Mouse (Mus musculus): ENCODE results near the gene Abtb2. TPM values are rescaled to one million over a fixed set of nuclear protein-coding genes. Genes with fewer than 3 reads are reported as not detected.
A peak's percentile ranks its signal among the peaks of the same experiment; 100 is the strongest.
"Not testable (repeated sequence)": the region's sequence is repeated elsewhere in the genome, so short reads cannot be mapped to it uniquely, and the experiment has no call there.

Gene Abtb2
- polyA plus RNA-seq (2011; ENCODE audit: insufficient read length, low read depth, missing spikeins), result 3.9 and 4.4 TPM in 2 replicates

DNA sequence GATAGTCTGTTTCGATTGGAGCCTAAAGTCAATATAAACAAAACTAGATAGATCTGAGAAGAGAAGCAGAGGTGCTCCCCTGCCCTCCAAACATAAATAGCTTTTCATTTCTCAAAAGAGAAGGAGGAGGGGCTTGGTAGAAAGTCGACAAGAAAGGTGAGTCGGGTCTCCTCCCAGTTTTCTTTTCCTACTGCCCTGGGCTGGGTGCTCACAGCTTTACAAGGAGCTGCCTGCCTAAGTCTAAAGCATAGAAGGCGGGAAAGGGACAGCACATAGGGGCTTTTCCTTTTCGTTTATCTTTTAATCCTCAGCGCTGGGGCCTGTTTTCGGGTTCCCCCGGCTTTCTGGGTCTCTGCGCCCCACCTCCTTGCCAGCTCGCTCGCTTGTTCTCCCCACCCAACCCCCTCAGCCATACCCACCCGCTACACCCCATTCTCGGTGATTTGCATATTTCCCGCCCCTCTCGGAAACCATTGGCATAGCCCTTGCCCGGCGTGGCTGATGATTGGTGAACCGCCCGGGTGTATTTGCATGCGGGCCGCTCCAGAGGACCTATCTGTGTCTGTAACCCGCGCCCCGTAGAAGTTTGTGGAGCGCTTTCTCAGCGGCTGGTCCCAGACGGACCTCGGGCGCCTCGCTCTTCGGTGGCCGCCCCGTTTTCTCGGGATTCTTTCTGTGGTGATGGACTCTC lies at the start of gene Abtb2:
Gene Abtb2, plus strand, starts transcription at position 579 of the 691 bp plus-strand sequence.
- peak within 1 kb of the TSS; percentile 68 for H3K27ac ChIP-seq (ENCODE audit: insufficient read depth, low read length)
- H3K4me1 ChIP-seq (ENCODE audit: control insufficient read depth, insufficient read depth, low read length), result peaks cover 12% of the 10 kb centered on the region
- TF ChIP-seq CTCF (IDR thresholded peaks at IDR 0.05; ENCODE audit: borderline replicate concordance, insufficient read depth, low read length) (no peak), POLR2A (IDR thresholded peaks at IDR 0.05; ENCODE audit: low read depth, low read length) (peak; percentile 96)

DNA sequence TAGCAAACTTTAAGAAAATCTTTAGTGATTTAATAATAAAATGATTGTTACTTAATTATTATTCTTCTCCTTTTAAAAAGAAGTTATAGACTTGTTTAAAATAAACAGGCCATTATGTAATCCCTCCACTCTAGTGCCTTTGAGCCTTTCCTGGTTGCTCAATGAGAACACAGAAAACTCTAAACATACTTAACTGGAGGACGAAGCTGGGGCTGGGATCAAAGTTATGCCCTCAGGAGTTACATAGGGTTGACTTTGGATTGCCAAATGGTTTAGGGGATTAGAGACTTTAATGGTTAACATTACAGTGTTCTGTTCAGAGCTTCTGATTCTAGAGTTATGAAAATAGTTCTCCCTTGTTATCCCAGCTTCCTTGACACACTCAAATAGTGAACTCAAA lies 49.6 kb upstream of the Abtb2 start:
- H3K4me3 ChIP-seq (ENCODE audit: insufficient read depth, low read length), result no peak overlapping the region
- H3K27ac ChIP-seq (ENCODE audit: insufficient read depth, low read length), result no peak overlapping the region
- TF ChIP-seq CTCF (IDR thresholded peaks at IDR 0.05; ENCODE audit: borderline replicate concordance, insufficient read depth, low read length) (no peak), POLR2A (IDR thresholded peaks at IDR 0.05; ENCODE audit: low read depth, low read length) (no peak)
- no peaks in the 10 kb centered on the region for H3K4me1 ChIP-seq (ENCODE audit: control insufficient read depth, insufficient read depth, low read length)

More for the DNA sequence above, at the start of gene Abtb2:
- peak within 1 kb of the TSS; percentile 76 for H3K4me3 ChIP-seq (ENCODE audit: insufficient read depth, low read length)

- H3K4me1 ChIP-seq (ENCODE audit: control insufficient read depth, insufficient read depth, low read length), result no peaks in the 10 kb centered on the region
- TF ChIP-seq POLR2A (IDR thresholded peaks at IDR 0.05; ENCODE audit: low read depth, low read length), result no peak
- no peak for TF ChIP-seq CTCF (IDR thresholded peaks at IDR 0.05; ENCODE audit: borderline replicate concordance, insufficient read depth, low read length)
- no peak overlapping the region for H3K27ac ChIP-seq (ENCODE audit: insufficient read depth, low read length)
- no peak overlapping the region for H3K4me3 ChIP-seq (ENCODE audit: insufficient read depth, low read length)
Measured at GRCm38 (mm10) chr2:103525596-103525995, 40.5 kb upstream of the Abtb2 start.

GRCm38 (mm10) chr2:103547132-103547531 lies 19.0 kb upstream of the Abtb2 start:
- no peaks in the 10 kb centered on the region; the same call in 1 of the 2 replicates for H3K4me1 ChIP-seq (ENCODE audit: control insufficient read depth, insufficient read depth, low read length)
- TF ChIP-seq POLR2A (IDR thresholded peaks at IDR 0.05; ENCODE audit: low read depth, low read length) (no peak), CTCF (IDR thresholded peaks at IDR 0.05; ENCODE audit: borderline replicate concordance, insufficient read depth, low read length) (peak; percentile 91)
- no peak overlapping the region for H3K4me3 ChIP-seq (ENCODE audit: insufficient read depth, low read length)
- H3K27ac ChIP-seq (ENCODE audit: insufficient read depth, low read length), result no peak overlapping the region

DNA sequence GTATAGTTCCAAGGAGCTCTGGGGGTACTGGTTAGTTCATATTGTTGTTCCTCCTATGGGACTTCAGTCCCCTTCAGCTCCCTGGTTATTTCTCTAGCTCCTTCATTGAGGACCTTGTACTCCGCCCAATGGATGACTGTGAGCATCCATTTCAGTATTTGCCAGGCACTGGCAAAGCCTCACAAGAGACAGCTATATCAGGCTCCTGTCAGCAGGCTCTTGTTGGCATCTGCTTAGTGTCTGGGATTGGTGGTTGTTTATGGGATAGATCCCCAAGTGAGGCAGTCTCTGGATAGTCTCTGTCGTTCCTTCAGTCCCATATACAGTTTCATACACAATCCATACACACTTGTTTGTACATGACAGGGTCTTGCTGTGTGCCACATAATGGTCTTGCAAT lies 15.8 kb upstream of the Abtb2 start:
- H3K4me1 ChIP-seq (ENCODE audit: control insufficient read depth, insufficient read depth, low read length), result not testable (repeated sequence)

DNA sequence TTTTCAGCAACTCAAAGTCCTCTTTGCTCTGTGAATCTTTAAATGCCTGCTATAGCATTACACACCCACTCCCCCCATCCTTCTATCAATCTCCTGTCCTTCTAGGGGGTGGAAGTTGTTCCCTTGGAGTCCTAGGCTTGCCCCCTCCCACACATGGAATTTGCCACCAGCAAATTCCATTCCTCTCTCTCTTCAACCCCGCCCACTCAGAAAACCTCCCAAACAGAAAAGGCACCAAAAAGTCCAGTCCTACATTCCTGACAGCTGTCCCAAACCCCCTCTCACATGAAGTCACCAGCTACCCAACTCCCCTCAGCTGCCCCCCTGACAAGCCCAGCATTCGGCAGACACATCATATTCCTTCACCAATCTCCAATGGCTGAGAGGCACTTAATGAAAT lies 12.1 kb upstream of the Abtb2 start:
- no peak overlapping the region for H3K4me3 ChIP-seq (ENCODE audit: insufficient read depth, low read length)
- no peaks in the 10 kb centered on the region for H3K4me1 ChIP-seq (ENCODE audit: control insufficient read depth, insufficient read depth, low read length)
- no peak overlapping the region for H3K27ac ChIP-seq (ENCODE audit: insufficient read depth, low read length)
- TF ChIP-seq POLR2A (IDR thresholded peaks at IDR 0.05; ENCODE audit: low read depth, low read length), result no peak
- TF ChIP-seq CTCF (IDR thresholded peaks at IDR 0.05; ENCODE audit: borderline replicate concordance, insufficient read depth, low read length), result no peak

More for the DNA sequence above, 15.8 kb upstream of the Abtb2 start:
- not testable (repeated sequence) for H3K4me3 ChIP-seq (ENCODE audit: insufficient read depth, low read length); H3K27ac ChIP-seq (ENCODE audit: insufficient read depth, low read length)

GRCm38 (mm10) chr2:103556125-103556877 lies 9.8 kb upstream of the Abtb2 start:
- H3K4me1 ChIP-seq (ENCODE audit: control insufficient read depth, insufficient read depth, low read length), result no peaks in the 10 kb centered on the region
- no peak overlapping the region for H3K4me3 ChIP-seq (ENCODE audit: insufficient read depth, low read length)
- no peak for TF ChIP-seq CTCF (IDR thresholded peaks at IDR 0.05; ENCODE audit: borderline replicate concordance, insufficient read depth, low read length)
- TF ChIP-seq POLR2A (IDR thresholded peaks at IDR 0.05; ENCODE audit: low read depth, low read length), result no peak
- H3K27ac ChIP-seq (ENCODE audit: insufficient read depth, low read length), result no peak overlapping the region

DNA sequence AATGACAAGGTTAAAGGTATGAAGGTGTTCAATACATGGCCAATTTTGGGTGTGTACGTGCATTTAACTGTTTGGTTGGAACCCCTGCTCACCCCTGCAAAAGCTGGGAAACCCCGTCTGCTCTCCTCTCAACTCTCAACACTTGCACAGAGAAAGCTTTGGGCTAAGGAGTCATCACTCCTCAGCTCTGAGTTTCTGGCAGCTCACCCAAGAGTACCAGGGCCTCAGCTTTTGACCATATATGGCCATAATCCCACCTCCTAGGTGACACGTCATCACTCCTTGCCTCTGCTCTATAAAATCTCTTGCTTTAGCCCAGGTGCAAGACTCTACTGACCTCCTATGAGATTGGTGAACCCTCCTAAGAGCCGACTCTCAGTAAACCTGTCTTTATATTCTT lies 5.2 kb upstream of the Abtb2 start:
- H3K27ac ChIP-seq (ENCODE audit: insufficient read depth, low read length), result no peak overlapping the region
- TF ChIP-seq POLR2A (IDR thresholded peaks at IDR 0.05; ENCODE audit: low read depth, low read length) (no peak), CTCF (IDR thresholded peaks at IDR 0.05; ENCODE audit: borderline replicate concordance, insufficient read depth, low read length) (no peak)
- H3K4me3 ChIP-seq (ENCODE audit: insufficient read depth, low read length), result no peak overlapping the region
- peaks cover 3% of the 10 kb centered on the region; the same call in 1 of the 2 replicates for H3K4me1 ChIP-seq (ENCODE audit: control insufficient read depth, insufficient read depth, low read length)

GRCm38 (mm10) chr2:103564427-103565023 lies 1.6 kb upstream of the Abtb2 start:
- H3K4me1 ChIP-seq (ENCODE audit: control insufficient read depth, insufficient read depth, low read length), result peaks cover 4% of the 10 kb centered on the region
- no peak for TF ChIP-seq POLR2A (IDR thresholded peaks at IDR 0.05; ENCODE audit: low read depth, low read length)
- TF ChIP-seq CTCF (IDR thresholded peaks at IDR 0.05; ENCODE audit: borderline replicate concordance, insufficient read depth, low read length), result no peak
- no peak overlapping the region for H3K4me3 ChIP-seq (ENCODE audit: insufficient read depth, low read length)
- no peak overlapping the region for H3K27ac ChIP-seq (ENCODE audit: insufficient read depth, low read length)

DNA sequence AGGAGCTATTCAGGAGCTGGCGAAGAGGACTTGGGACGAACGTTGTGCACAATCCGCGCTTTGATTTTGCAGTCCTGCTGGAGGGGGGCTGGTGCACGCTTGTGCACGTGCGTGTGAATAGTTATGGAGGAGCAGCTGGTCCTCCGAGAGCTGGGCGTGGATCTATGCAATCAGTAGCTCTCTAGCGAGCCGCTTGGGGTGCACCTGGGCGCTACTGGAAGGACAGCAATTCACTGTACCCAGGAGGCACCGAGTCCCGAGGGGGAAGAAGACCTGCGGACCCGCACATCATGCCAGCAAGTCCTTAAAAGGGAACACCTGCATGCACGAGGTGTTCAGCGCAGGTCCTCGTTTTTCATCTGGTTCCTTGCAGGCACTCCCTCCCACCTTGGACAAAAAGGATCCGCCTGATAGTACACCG lies 929 bp upstream of the Abtb2 start:
- no peak for TF ChIP-seq POLR2A (IDR thresholded peaks at IDR 0.05; ENCODE audit: low read depth, low read length)
- TF ChIP-seq CTCF (IDR thresholded peaks at IDR 0.05; ENCODE audit: borderline replicate concordance, insufficient read depth, low read length), result no peak
- H3K27ac ChIP-seq (ENCODE audit: insufficient read depth, low read length), result no peak overlapping the region

More for the DNA sequence above, 929 bp upstream of the Abtb2 start:
- peak overlapping the region; percentile 53; the same call in 1 of the 2 replicates for H3K4me3 ChIP-seq (ENCODE audit: insufficient read depth, low read length)
- H3K4me1 ChIP-seq (ENCODE audit: control insufficient read depth, insufficient read depth, low read length), result peaks cover 10% of the 10 kb centered on the region
